Mouse (Mus musculus) forebrain, postnatal 0 days (tissue): ENCODE results near the gene Cbln3. TPM values are rescaled to one million over a fixed set of nuclear protein-coding genes. Genes with fewer than 3 reads are reported as not detected.

Experiments
- ATAC-seq: fragments of 200-750 bp; cut with Nextera tagmentation; 2 replicates; pipeline ENCODE4 v1.8.0; 2017; ENCODE audit warnings: mild to moderate bottlenecking, moderate library complexity
- DNase-seq: peaks from one replicate; pipeline ENCODE4 v3.0.0-alpha.2; 2015
- H3K27ac ChIP-seq: fragments of 300-500 bp; sonication (generic); 2 replicates; pipeline ENCODE4 v1.5.1; 2014; ENCODE audit warnings: low read depth, mild to moderate bottlenecking, antibody characterized with exemption, low read length, moderate library complexity, mixed read lengths
- H3K27me3 ChIP-seq: fragments of 300-500 bp; sonication (generic); 2 replicates; pipeline ENCODE4 v1.6.1; 2014; ENCODE audit warnings: mild to moderate bottlenecking, low read length, mixed read lengths; ENCODE audit not compliant: insufficient read depth
- H3K36me3 ChIP-seq: fragments of 300-500 bp; sonication (generic); 2 replicates; pipeline ENCODE4 v1.6.1; 2014; ENCODE audit warnings: mild to moderate bottlenecking, moderate library complexity; ENCODE audit not compliant: insufficient read depth
- H3K4me1 ChIP-seq: fragments of 300-500 bp; sonication (generic); 2 replicates; pipeline ENCODE4 v1.6.1; 2014; ENCODE audit warnings: antibody characterized with exemption; ENCODE audit not compliant: insufficient read depth
- H3K4me2 ChIP-seq: fragments of 300-500 bp; sonication (generic); 2 replicates; pipeline ENCODE4 v1.6.1; 2014; ENCODE audit warnings: low read depth, mild to moderate bottlenecking, moderate library complexity
- H3K4me3 ChIP-seq: fragments of 300-500 bp; sonication (generic); 2 replicates; pipeline ENCODE4 v1.5.1; 2014; ENCODE audit warnings: low read depth, low read length, mixed read lengths
- H3K9ac ChIP-seq: fragments of 300-500 bp; sonication (generic); 2 replicates; pipeline ENCODE4 v1.6.1; 2014; ENCODE audit warnings: mild to moderate bottlenecking
- H3K9me3 ChIP-seq: fragments of 300-500 bp; sonication (generic); 2 replicates; pipeline ENCODE4 v1.6.1; 2016; ENCODE audit warnings: low read length
- CTCF ChIP-seq: sonication (generic); IDR thresholded peaks from 2 replicates; pipeline ENCODE4 v1.5.1; 2016; ENCODE audit warnings: antibody characterized with exemption, control low read depth, low read depth
- WGBS: fragments of 180-500 bp; shearing (Covaris S2); extraction: QIAGEN DNeasy Blood & Tissue Kit; methylation state at CpG from one replicate; pipeline ENCODE4 v1.1.7; 2014; 5-methylcytosine and 5-hydroxymethylcytosine counted together
- polyA plus RNA-seq: library from polyadenylated mRNA; unstranded; fragments of >200 nt; fragmentation: Nextera tagmentation; extraction: Ambion mirVana; gene quantifications from 2 replicates; pipeline ENCODE4 v1.2.1, GENCODE M21; 2015
- total RNA-seq: library from RNA; depleted of rRNA; stranded (reverse); fragments of >200 nt; gene quantifications from 2 replicates; pipeline ENCODE4 v1.2.3, GENCODE M21; 2014

Cbln3 gene
- total and polyA plus RNA-seq, 2 experiments from 2014 or later = 0.29 to 0.33 TPM

GRCm38 (mm10) chr14:55873242-55873713, 10.9 kb downstream of the Cbln3 start:
- Histone ChIP-seq H3K36me3 (peaks cover 44% of the 10 kb centered on the region), H3K4me2 (no peak overlapping the region)
- WGBS = 86% methylated on average over 8 of the region's 8 CpGs

GRCm38 (mm10) chr14:55872551-55872950, 11.6 kb downstream of the Cbln3 start:
- H3K4me1 ChIP-seq = no peaks in the 10 kb centered on the region
- WGBS = 91% methylated on average over 17 of the region's 17 CpGs
- TF ChIP-seq CTCF = no peak
- no peak for DNase-seq
- H3K9me3 ChIP-seq = no peaks in the 10 kb centered on the region
- H3K9ac ChIP-seq = no peak overlapping the region
- no peak overlapping the region for H3K4me2 ChIP-seq
- no peak overlapping the region for H3K4me3 ChIP-seq
- H3K36me3 ChIP-seq = peaks cover 51% of the 10 kb centered on the region
- no peak overlapping the region for H3K27ac ChIP-seq
- no peaks in the 10 kb centered on the region for H3K27me3 ChIP-seq
- ATAC-seq = no peak

More at GRCm38 (mm10) chr14:55873242-55873713, 10.9 kb downstream of the Cbln3 start:
- DNase-seq (no peak), ATAC-seq (no peak)
- H3K9ac ChIP-seq = no peak overlapping the region
- H3K27me3 ChIP-seq = no peaks in the 10 kb centered on the region
- no peak overlapping the region for H3K4me3 ChIP-seq
- no peaks in the 10 kb centered on the region for H3K4me1 ChIP-seq
- TF ChIP-seq CTCF = no peak
- H3K9me3 ChIP-seq = no peaks in the 10 kb centered on the region
- no peak overlapping the region for H3K27ac ChIP-seq

GRCm38 (mm10) chr14:55872039-55872438, 12.2 kb downstream of the Cbln3 start:
- Histone ChIP-seq H3K9me3 (no peaks in the 10 kb centered on the region), H3K4me2 (no peak overlapping the region), H3K4me1 (no peaks in the 10 kb centered on the region), H3K9ac (no peak overlapping the region), H3K36me3 (peaks cover 51% of the 10 kb centered on the region), H3K27me3 (no peaks in the 10 kb centered on the region), H3K27ac (no peak overlapping the region), H3K4me3 (no peak overlapping the region)
- WGBS = 91% methylated on average over 12 of the region's 12 CpGs
- TF ChIP-seq CTCF = no peak
- DNase-seq = no peak
- no peak for ATAC-seq

GRCm38 (mm10) chr14:55869538-55869937, 14.7 kb downstream of the Cbln3 start:
- no peak for TF ChIP-seq CTCF
- H3K9ac ChIP-seq = no peak overlapping the region
- DNase-seq (no peak), ATAC-seq (no peak)
- H3K36me3 ChIP-seq = peaks cover 74% of the 10 kb centered on the region
- H3K9me3 ChIP-seq = no peaks in the 10 kb centered on the region
- 97% methylated on average over 6 of the region's 6 CpGs for WGBS
- no peak overlapping the region for H3K27ac ChIP-seq
- no peak overlapping the region for H3K4me2 ChIP-seq
- no peak overlapping the region for H3K4me3 ChIP-seq
- H3K4me1 ChIP-seq = no peaks in the 10 kb centered on the region
- H3K27me3 ChIP-seq = no peaks in the 10 kb centered on the region

- no peak for ATAC-seq
- no peak for DNase-seq
- 91% methylated on average over 14 of the region's 14 CpGs for WGBS
- H3K9ac ChIP-seq = no peak overlapping the region
- no peak overlapping the region for H3K27ac ChIP-seq
- H3K4me3 ChIP-seq = no peak overlapping the region
- no peaks in the 10 kb centered on the region for H3K27me3 ChIP-seq
- TF ChIP-seq CTCF = no peak
- peaks cover 84% of the 10 kb centered on the region for H3K36me3 ChIP-seq
- H3K4me2 ChIP-seq = no peak overlapping the region
- no peaks in the 10 kb centered on the region for H3K4me1 ChIP-seq
- H3K9me3 ChIP-seq = no peaks in the 10 kb centered on the region
These were observed 15.8 kb downstream of the Cbln3 start for GRCm38 (mm10) chr14:55868230-55869026.

GRCm38 (mm10) chr14:55866962-55867361, 17.2 kb downstream of the Cbln3 start:
- DNase-seq = peak; percentile 78
- Histone ChIP-seq H3K4me1 (no peaks in the 10 kb centered on the region), H3K4me3 (no peak overlapping the region), H3K4me2 (no peak overlapping the region), H3K27ac (no peak overlapping the region), H3K36me3 (peaks cover 74% of the 10 kb centered on the region), H3K9ac (no peak overlapping the region), H3K27me3 (no peaks in the 10 kb centered on the region), H3K9me3 (no peaks in the 10 kb centered on the region)
- TF ChIP-seq CTCF = peak; percentile 84
- 33% methylated on average over 4 of the region's 4 CpGs for WGBS
- ATAC-seq = no peak; the same call in 1 of the 2 replicates

- Histone ChIP-seq H3K9ac (no peak overlapping the region), H3K27me3 (no peaks in the 10 kb centered on the region), H3K4me1 (no peaks in the 10 kb centered on the region), H3K4me2 (no peak overlapping the region), H3K9me3 (no peaks in the 10 kb centered on the region), H3K4me3 (no peak overlapping the region), H3K36me3 (peaks cover 45% of the 10 kb centered on the region), H3K27ac (no peak overlapping the region)
- WGBS = 29% methylated on average over 7 of the region's 7 CpGs
- TF ChIP-seq CTCF = peak; percentile 83
- ATAC-seq (peak; percentile 58), DNase-seq (peak; percentile 65)
These were observed 20.4 kb downstream of the Cbln3 start for GRCm38 (mm10) chr14:55863773-55864172.
